Mouse (Mus musculus): ENCODE results near the gene Etl4. TPM values are rescaled to one million over a fixed set of nuclear protein-coding genes. Genes with fewer than 3 reads are reported as not detected.
"Not testable (repeated sequence)": the region's sequence is repeated elsewhere in the genome, so short reads cannot be mapped to it uniquely, and the experiment has no call there.

Etl4 gene
- polyA plus RNA-seq, 1 experiment: 7.4 TPM

- H3K27me3 ChIP-seq (ENCODE audit: control insufficient read depth, insufficient read depth, insufficient read length): no peaks in the 10 kb centered on the region
- no peak overlapping the region for H3K4me2 ChIP-seq (ENCODE audit: low read depth)
- H3K4me3 ChIP-seq: no peak overlapping the region
- no peaks in the 10 kb centered on the region for H3K79me2 ChIP-seq (ENCODE audit: control insufficient read depth, insufficient read depth)
- H3K36me3 ChIP-seq (ENCODE audit: control insufficient read depth, insufficient read depth): no peaks in the 10 kb centered on the region
- H3ac ChIP-seq (ENCODE audit: control insufficient read depth, insufficient read length): no peak overlapping the region
- TF ChIP-seq REST (IDR thresholded peaks at IDR 0.05; ENCODE audit: insufficient read depth, insufficient read length): no peak
- TF ChIP-seq POLR2A (IDR thresholded peaks at IDR 0.05; ENCODE audit: insufficient read length, low read depth): no peak
- TF ChIP-seq MAX (IDR thresholded peaks at IDR 0.05; ENCODE audit: low read depth): no peak
- no peak for TF ChIP-seq TCF3 (IDR thresholded peaks at IDR 0.05; ENCODE audit: insufficient read length, low read depth)
- no peak for TF ChIP-seq TCF12 (IDR thresholded peaks at IDR 0.05; ENCODE audit: insufficient read depth, poor library complexity, severe bottlenecking)
- no peak for TF ChIP-seq CEBPB (IDR thresholded peaks at IDR 0.05; ENCODE audit: insufficient read depth, poor library complexity, severe bottlenecking)
- no peak for TF ChIP-seq SRF (IDR thresholded peaks at IDR 0.05; ENCODE audit: control insufficient read depth, insufficient read length, low read depth)
- TF ChIP-seq MYOD1 (IDR thresholded peaks at IDR 0.05; ENCODE audit: control insufficient read depth in 1 of 3, insufficient read length in 2 of 3, low read depth in 2 of 3): no peak
- no peak for TF ChIP-seq USF1 (IDR thresholded peaks at IDR 0.05; ENCODE audit: low read depth)
- no peak for TF ChIP-seq MYOG (IDR thresholded peaks at IDR 0.05; ENCODE audit: control insufficient read depth in 1 of 3, insufficient read depth in 1 of 3, insufficient read length in 2 of 3, low read depth in 2 of 3)
- no peak for TF ChIP-seq POLR2AphosphoS2 (IDR thresholded peaks at IDR 0.05; ENCODE audit: insufficient read length, low read depth)
- no peak for TF ChIP-seq E2F4 (IDR thresholded peaks at IDR 0.05; ENCODE audit: insufficient read depth)
Observed at GRCm38 (mm10) chr2:20672281-20672680, 762.7 kb downstream of the Etl4 start.

GRCm38 (mm10) chr2:20672803-20673603 is 763.4 kb downstream of the Etl4 start:
- Histone ChIP-seq H3K4me2 (ENCODE audit: low read depth) (no peak overlapping the region), H3K4me3 (no peak overlapping the region), H3K27me3 (ENCODE audit: control insufficient read depth, insufficient read depth, insufficient read length) (no peaks in the 10 kb centered on the region), H3K36me3 (ENCODE audit: control insufficient read depth, insufficient read depth) (no peaks in the 10 kb centered on the region), H3K79me2 (ENCODE audit: control insufficient read depth, insufficient read depth) (no peaks in the 10 kb centered on the region), H3ac (ENCODE audit: control insufficient read depth, insufficient read length) (no peak overlapping the region)
- no peak for TF ChIP-seq USF1 (IDR thresholded peaks at IDR 0.05; ENCODE audit: low read depth)
- TF ChIP-seq MAX (IDR thresholded peaks at IDR 0.05; ENCODE audit: low read depth): no peak
- TF ChIP-seq MYOG (IDR thresholded peaks at IDR 0.05; ENCODE audit: control insufficient read depth in 1 of 3, insufficient read depth in 1 of 3, insufficient read length in 2 of 3, low read depth in 2 of 3): no peak
- TF ChIP-seq REST (IDR thresholded peaks at IDR 0.05; ENCODE audit: insufficient read depth, insufficient read length): no peak
- TF ChIP-seq TCF3 (IDR thresholded peaks at IDR 0.05; ENCODE audit: insufficient read length, low read depth): no peak
- no peak for TF ChIP-seq MYOD1 (IDR thresholded peaks at IDR 0.05; ENCODE audit: control insufficient read depth in 1 of 3, insufficient read length in 2 of 3, low read depth in 2 of 3)
- no peak for TF ChIP-seq POLR2A (IDR thresholded peaks at IDR 0.05; ENCODE audit: insufficient read length, low read depth)
- no peak for TF ChIP-seq CEBPB (IDR thresholded peaks at IDR 0.05; ENCODE audit: insufficient read depth, poor library complexity, severe bottlenecking)
- TF ChIP-seq SRF (IDR thresholded peaks at IDR 0.05; ENCODE audit: control insufficient read depth, insufficient read length, low read depth): no peak
- TF ChIP-seq TCF12 (IDR thresholded peaks at IDR 0.05; ENCODE audit: insufficient read depth, poor library complexity, severe bottlenecking): no peak
- no peak for TF ChIP-seq E2F4 (IDR thresholded peaks at IDR 0.05; ENCODE audit: insufficient read depth)
- no peak for TF ChIP-seq POLR2AphosphoS2 (IDR thresholded peaks at IDR 0.05; ENCODE audit: insufficient read length, low read depth)

GRCm38 (mm10) chr2:20676379-20676778 is 766.8 kb downstream of the Etl4 start:
- no peaks in the 10 kb centered on the region for H3K79me2 ChIP-seq (ENCODE audit: control insufficient read depth, insufficient read depth)
- no peaks in the 10 kb centered on the region for H3K27me3 ChIP-seq (ENCODE audit: control insufficient read depth, insufficient read depth, insufficient read length)
- no peak for TF ChIP-seq MYOG (IDR thresholded peaks at IDR 0.05; ENCODE audit: control insufficient read depth in 1 of 3, insufficient read depth in 1 of 3, insufficient read length in 2 of 3, low read depth in 2 of 3)
- no peak for TF ChIP-seq MAX (IDR thresholded peaks at IDR 0.05; ENCODE audit: low read depth)
- TF ChIP-seq SRF (IDR thresholded peaks at IDR 0.05; ENCODE audit: control insufficient read depth, insufficient read length, low read depth): no peak
- no peak for TF ChIP-seq REST (IDR thresholded peaks at IDR 0.05; ENCODE audit: insufficient read depth, insufficient read length)
- no peak for TF ChIP-seq CEBPB (IDR thresholded peaks at IDR 0.05; ENCODE audit: insufficient read depth, poor library complexity, severe bottlenecking)
- no peak overlapping the region for H3K4me2 ChIP-seq (ENCODE audit: low read depth)
- H3K4me3 ChIP-seq: no peak overlapping the region
- H3ac ChIP-seq (ENCODE audit: control insufficient read depth, insufficient read length): no peak overlapping the region
- no peaks in the 10 kb centered on the region for H3K36me3 ChIP-seq (ENCODE audit: control insufficient read depth, insufficient read depth)

GRCm38 (mm10) chr2:20678793-20679192 is 769.2 kb downstream of the Etl4 start:
- no peak overlapping the region for H3K4me3 ChIP-seq
- no peaks in the 10 kb centered on the region for H3K79me2 ChIP-seq (ENCODE audit: control insufficient read depth, insufficient read depth)
- TF ChIP-seq MYOG (IDR thresholded peaks at IDR 0.05; ENCODE audit: control insufficient read depth in 1 of 3, insufficient read depth in 1 of 3, insufficient read length in 2 of 3, low read depth in 2 of 3) (no peak), CEBPB (IDR thresholded peaks at IDR 0.05; ENCODE audit: insufficient read depth, poor library complexity, severe bottlenecking) (no peak)
- no peaks in the 10 kb centered on the region for H3K27me3 ChIP-seq (ENCODE audit: control insufficient read depth, insufficient read depth, insufficient read length)
- H3K36me3 ChIP-seq (ENCODE audit: control insufficient read depth, insufficient read depth): no peaks in the 10 kb centered on the region
- H3K4me2 ChIP-seq (ENCODE audit: low read depth): no peak overlapping the region
- H3ac ChIP-seq (ENCODE audit: control insufficient read depth, insufficient read length): no peak overlapping the region

GRCm38 (mm10) chr2:20682203-20682602 is 772.6 kb downstream of the Etl4 start:
- H3K4me2 ChIP-seq (ENCODE audit: low read depth); H3ac ChIP-seq (ENCODE audit: control insufficient read depth, insufficient read length); H3K79me2 ChIP-seq (ENCODE audit: control insufficient read depth, insufficient read depth); H3K36me3 ChIP-seq (ENCODE audit: control insufficient read depth, insufficient read depth); H3K27me3 ChIP-seq (ENCODE audit: control insufficient read depth, insufficient read depth, insufficient read length); H3K4me3 ChIP-seq: not testable (repeated sequence)

Measured in myocyte (in vitro differentiated cells).